Mouse (Mus musculus): ENCODE data around the gene Mnat1. TPM values are rescaled to one million over a fixed set of nuclear protein-coding genes. Genes with fewer than 3 reads are reported as not detected.

Mnat1 gene
- polyA plus RNA-seq, 1 experiment from 2014 or later: 37.3 TPM

- Histone ChIP-seq H3K9me3 (ENCODE audit: low read depth, low read length) (no peaks in the 10 kb centered on the region), H3K4me1 (ENCODE audit: insufficient read depth) (0 out of 2 replicates have a peak, but pooled peaks cover 8% of the 10 kb centered on the region), H3K9ac (peak overlapping the region; percentile 80; the same call in 1 of the 2 replicates), H3K36me3 (ENCODE audit: insufficient read depth) (peaks cover 21% of the 10 kb centered on the region; the same call in 1 of the 2 replicates), H3K27me3 (ENCODE audit: insufficient read depth, low read length) (no peaks in the 10 kb centered on the region), H3K4me3 (ENCODE audit: low read depth, low read length) (peak overlapping the region; percentile 60), H3K4me2 (peak overlapping the region; percentile 71), H3K27ac (ENCODE audit: low read depth) (no peak overlapping the region)
- no peak for TF ChIP-seq CTCF (IDR thresholded peaks at IDR 0.05; ENCODE audit: low read depth)
- 58% methylated on average over 8 of the region's 8 CpGs for WGBS
- DNase-seq (peak; percentile 17), ATAC-seq (ENCODE audit: insufficient read depth) (no peak)
These were observed 164.1 kb downstream of the Mnat1 start for GRCm38 (mm10) chr12:73287609-73288008.

DNA sequence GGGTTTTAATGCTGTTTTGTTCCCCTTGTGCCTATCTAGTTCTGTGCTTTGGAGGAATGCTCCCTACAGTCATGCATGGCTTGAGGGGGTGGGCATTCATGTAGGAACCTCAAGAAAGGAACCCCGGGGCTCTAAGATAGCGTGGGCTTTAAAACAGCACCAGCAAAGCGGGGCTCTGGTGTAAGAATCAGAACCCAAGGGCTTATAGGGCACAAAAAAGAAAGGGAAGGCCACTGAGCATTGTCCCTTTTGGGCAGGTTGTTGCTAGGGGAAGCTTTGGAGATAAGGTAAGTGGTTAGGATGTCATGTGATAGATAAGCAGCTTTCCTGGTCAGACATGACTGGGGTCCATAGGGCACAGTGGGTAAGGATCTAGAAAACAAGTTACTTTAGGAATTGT is 165.1 kb downstream of the Mnat1 start:
- DNase-seq (no peak), ATAC-seq (ENCODE audit: insufficient read depth) (no peak)
- no peak overlapping the region for H3K4me2 ChIP-seq
- peaks cover 16% of the 10 kb centered on the region; the same call in 1 of the 2 replicates for H3K36me3 ChIP-seq (ENCODE audit: insufficient read depth)
- 90% methylated on average over 3 of the region's 3 CpGs for WGBS
- H3K27ac ChIP-seq (ENCODE audit: low read depth): no peak overlapping the region
- TF ChIP-seq CTCF (IDR thresholded peaks at IDR 0.05; ENCODE audit: low read depth): no peak
- no peak overlapping the region for H3K4me3 ChIP-seq (ENCODE audit: low read depth, low read length)
- H3K4me1 ChIP-seq (ENCODE audit: insufficient read depth): 0 out of 2 replicates have a peak, but pooled peaks cover 8% of the 10 kb centered on the region
- no peaks in the 10 kb centered on the region for H3K27me3 ChIP-seq (ENCODE audit: insufficient read depth, low read length)
- H3K9ac ChIP-seq: no peak overlapping the region
- no peaks in the 10 kb centered on the region for H3K9me3 ChIP-seq (ENCODE audit: low read depth, low read length)

- peaks cover 10% of the 10 kb centered on the region; the same call in 1 of the 2 replicates for H3K36me3 ChIP-seq (ENCODE audit: insufficient read depth)
- H3K4me2 ChIP-seq: no peak overlapping the region
- no peaks in the 10 kb centered on the region for H3K27me3 ChIP-seq (ENCODE audit: insufficient read depth, low read length)
- peaks cover 9% of the 10 kb centered on the region; the same call in 1 of the 2 replicates for H3K4me1 ChIP-seq (ENCODE audit: insufficient read depth)
- ATAC-seq (ENCODE audit: insufficient read depth): no peak
- no peak for DNase-seq
- no peak overlapping the region for H3K4me3 ChIP-seq (ENCODE audit: low read depth, low read length)
- H3K27ac ChIP-seq (ENCODE audit: low read depth): no peak overlapping the region
- no peak overlapping the region for H3K9ac ChIP-seq
- no peaks in the 10 kb centered on the region for H3K9me3 ChIP-seq (ENCODE audit: low read depth, low read length)
- no peak for TF ChIP-seq CTCF (IDR thresholded peaks at IDR 0.05; ENCODE audit: low read depth)
These were observed 171.4 kb downstream of the Mnat1 start for GRCm38 (mm10) chr12:73294884-73295283.

- H3K4me1 ChIP-seq (ENCODE audit: insufficient read depth): peaks cover 9% of the 10 kb centered on the region; the same call in 1 of the 2 replicates
- 0 out of 2 replicates have a peak overlapping the region, but pooled peaks have one; percentile 0 for H3K27ac ChIP-seq (ENCODE audit: low read depth)
- H3K27me3 ChIP-seq (ENCODE audit: insufficient read depth, low read length): no peaks in the 10 kb centered on the region
- H3K9me3 ChIP-seq (ENCODE audit: low read depth, low read length): no peaks in the 10 kb centered on the region
- TF ChIP-seq CTCF (IDR thresholded peaks at IDR 0.05; ENCODE audit: low read depth): no peak
- H3K4me2 ChIP-seq: no peak overlapping the region
- 58% methylated on average over 11 of the region's 11 CpGs for WGBS
- H3K9ac ChIP-seq: no peak overlapping the region
- peak; percentile 78 for ATAC-seq (ENCODE audit: insufficient read depth)
- peak; percentile 80 for DNase-seq
- H3K4me3 ChIP-seq (ENCODE audit: low read depth, low read length): no peak overlapping the region
- H3K36me3 ChIP-seq (ENCODE audit: insufficient read depth): peaks cover 10% of the 10 kb centered on the region; the same call in 1 of the 2 replicates
These were observed 172.1 kb downstream of the Mnat1 start for GRCm38 (mm10) chr12:73295505-73296140.

DNA sequence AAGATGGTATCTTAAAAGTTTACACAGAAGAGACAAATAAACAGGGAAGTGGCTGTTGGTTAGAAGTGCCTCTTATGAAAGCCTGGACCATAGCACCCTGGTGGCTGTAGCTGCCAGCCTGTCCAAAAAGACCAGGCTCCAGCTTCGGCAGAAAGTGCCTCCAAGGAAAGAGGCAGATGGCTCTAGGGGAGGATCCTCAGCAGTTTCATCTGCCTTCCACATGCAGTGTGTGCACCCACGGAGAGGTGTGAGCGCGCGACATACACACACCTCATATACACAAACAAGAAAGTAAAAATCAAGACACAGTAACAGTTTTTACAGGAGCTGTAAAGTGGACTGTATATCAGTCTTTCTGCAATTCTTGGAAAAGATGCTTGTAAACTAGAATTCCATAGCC is 175.1 kb downstream of the Mnat1 start:
- Histone ChIP-seq H3K4me3 (ENCODE audit: low read depth, low read length) (no peak overlapping the region), H3K27ac (ENCODE audit: low read depth) (no peak overlapping the region), H3K4me2 (no peak overlapping the region), H3K9ac (no peak overlapping the region), H3K9me3 (ENCODE audit: low read depth, low read length) (no peaks in the 10 kb centered on the region), H3K4me1 (ENCODE audit: insufficient read depth) (peaks cover 9% of the 10 kb centered on the region; the same call in 1 of the 2 replicates), H3K36me3 (ENCODE audit: insufficient read depth) (0 out of 2 replicates have a peak, but pooled peaks cover 2% of the 10 kb centered on the region), H3K27me3 (ENCODE audit: insufficient read depth, low read length) (no peaks in the 10 kb centered on the region)
- TF ChIP-seq CTCF (IDR thresholded peaks at IDR 0.05; ENCODE audit: low read depth): no peak
- no peak for DNase-seq
- 90% methylated on average over 5 of the region's 5 CpGs for WGBS
- ATAC-seq (ENCODE audit: insufficient read depth): no peak

DNA sequence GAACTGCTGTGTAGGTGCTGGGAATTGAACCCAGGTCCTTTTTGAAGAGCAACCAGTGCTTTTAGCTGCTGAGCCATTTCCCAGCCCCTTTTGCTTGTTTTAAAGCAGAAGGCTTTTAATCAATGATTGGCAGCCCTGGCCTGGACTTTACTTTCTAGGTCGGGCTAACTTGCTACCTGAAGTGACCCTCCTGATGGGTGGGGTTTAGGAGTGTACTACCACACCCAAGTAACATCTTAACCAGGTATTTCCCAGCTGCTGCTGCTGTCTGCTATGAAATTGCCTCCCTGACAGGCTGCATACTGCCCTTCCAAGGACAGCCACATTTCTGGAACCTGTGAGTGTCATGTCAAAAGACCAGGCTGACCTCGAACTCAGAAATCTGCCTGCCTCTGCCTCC is 177.0 kb downstream of the Mnat1 start:
- ATAC-seq (ENCODE audit: insufficient read depth) (no peak), DNase-seq (no peak)
- Histone ChIP-seq H3K9ac (no peak overlapping the region), H3K4me1 (ENCODE audit: insufficient read depth) (peaks cover 3% of the 10 kb centered on the region; the same call in 1 of the 2 replicates), H3K27ac (ENCODE audit: low read depth) (no peak overlapping the region), H3K9me3 (ENCODE audit: low read depth, low read length) (no peaks in the 10 kb centered on the region), H3K4me3 (ENCODE audit: low read depth, low read length) (no peak overlapping the region), H3K27me3 (ENCODE audit: insufficient read depth, low read length) (no peaks in the 10 kb centered on the region), H3K36me3 (ENCODE audit: insufficient read depth) (no peaks in the 10 kb centered on the region), H3K4me2 (no peak overlapping the region)
- TF ChIP-seq CTCF (IDR thresholded peaks at IDR 0.05; ENCODE audit: low read depth): no peak
- WGBS: 78% methylated on average over 2 of the region's 2 CpGs

DNA sequence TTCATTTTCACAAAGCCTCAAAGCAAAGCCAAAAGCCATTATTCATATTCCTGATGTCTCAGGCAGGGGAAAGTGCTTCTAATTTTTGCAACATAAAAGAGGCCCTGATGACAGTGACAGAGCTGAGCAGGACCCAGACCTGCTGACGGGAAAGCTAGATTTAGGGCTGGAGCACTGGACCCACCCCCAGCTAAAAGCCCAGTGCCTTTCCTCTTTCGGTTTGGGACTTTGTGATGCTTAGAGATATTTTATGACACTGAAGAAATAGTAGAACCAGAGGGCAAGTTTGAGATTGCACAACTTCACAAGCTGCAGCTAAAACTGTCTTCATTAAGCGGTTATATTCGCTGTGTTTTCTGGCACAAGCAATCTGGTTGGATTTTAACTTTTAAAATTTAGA is 181.1 kb downstream of the Mnat1 start:
- no peak for TF ChIP-seq CTCF (IDR thresholded peaks at IDR 0.05; ENCODE audit: low read depth)
- Histone ChIP-seq H3K9ac (no peak overlapping the region), H3K27ac (ENCODE audit: low read depth) (no peak overlapping the region), H3K4me2 (no peak overlapping the region), H3K36me3 (ENCODE audit: insufficient read depth) (no peaks in the 10 kb centered on the region), H3K4me3 (ENCODE audit: low read depth, low read length) (no peak overlapping the region), H3K4me1 (ENCODE audit: insufficient read depth) (no peaks in the 10 kb centered on the region), H3K27me3 (ENCODE audit: insufficient read depth, low read length) (no peaks in the 10 kb centered on the region), H3K9me3 (ENCODE audit: low read depth, low read length) (no peaks in the 10 kb centered on the region)
- no peak for ATAC-seq (ENCODE audit: insufficient read depth)
- peak; percentile 26 for DNase-seq
- WGBS: 59% methylated on average over 4 of the region's 4 CpGs

Data from lung, embryonic 14.5 days (tissue).